Mouse (Mus musculus) liver, embryonic 12.5 days (tissue): ENCODE measurements around the gene Lct. TPM values are rescaled to one million over a fixed set of nuclear protein-coding genes. Genes with fewer than 3 reads are reported as not detected.

Experiments used
- ATAC-seq: fragments of 200-750 bp; cut with Nextera tagmentation; 2 replicates; pipeline ENCODE4 v1.8.0; 2017; ENCODE audit warnings: moderate number of reproducible peaks, mild to moderate bottlenecking, moderate library complexity
- H3K27ac ChIP-seq: fragments of 300-500 bp; sonication (generic); 2 replicates; pipeline ENCODE4 v1.5.1; 2016; ENCODE audit warnings: mild to moderate bottlenecking
- H3K27me3 ChIP-seq: fragments of 300-500 bp; sonication (generic); replicated peaks from 2 replicates; pipeline ENCODE4 v1.6.1; 2016; ENCODE audit warnings: mild to moderate bottlenecking, moderate library complexity
- H3K36me3 ChIP-seq: fragments of 300-500 bp; sonication (generic); 2 replicates; pipeline ENCODE4 v1.6.1; 2016; ENCODE audit warnings: mild to moderate bottlenecking, moderate library complexity
- H3K4me1 ChIP-seq: fragments of 300-500 bp; sonication (generic); 2 replicates; pipeline ENCODE4 v1.6.1; 2016
- H3K4me2 ChIP-seq: fragments of 300-500 bp; sonication (generic); 2 replicates; pipeline ENCODE4 v1.6.1; 2016; ENCODE audit warnings: mild to moderate bottlenecking, moderate library complexity
- H3K4me3 ChIP-seq: fragments of 300-500 bp; sonication (generic); 2 replicates; pipeline ENCODE4 v1.5.1; 2016; ENCODE audit warnings: mild to moderate bottlenecking, moderate library complexity
- H3K9ac ChIP-seq: fragments of 300-500 bp; sonication (generic); 2 replicates; pipeline ENCODE4 v1.6.1; 2016; ENCODE audit warnings: mild to moderate bottlenecking, moderate library complexity
- H3K9me3 ChIP-seq: fragments of 300-500 bp; sonication (generic); replicated peaks from 2 replicates; pipeline ENCODE4 v1.6.1; 2016; ENCODE audit warnings: mild to moderate bottlenecking, moderate library complexity
- WGBS: fragments of 180-500 bp; shearing (Covaris S2); methylation state at CpG from one replicate; pipeline ENCODE4 v1.1.7; 2016; ENCODE audit not compliant: insufficient replicate concordance; 5-methylcytosine and 5-hydroxymethylcytosine counted together
- polyA plus RNA-seq: library from polyadenylated mRNA; unstranded; fragments of >200 nt; fragmentation: Nextera tagmentation; extraction: Ambion mirVana; gene quantifications from 2 replicates; pipeline ENCODE4 v1.2.1, GENCODE M21; 2016

The Lct gene
- 0.05 TPM in 1 of 2 replicates, not detected in the other for polyA plus RNA-seq

GRCm38 (mm10) chr1:128328218-128328617 lies at the start of gene Lct:
Gene Lct, minus strand, starts transcription at chr1:128328318.
- Histone ChIP-seq H3K4me3 (no peak within 1 kb of the TSS), H3K36me3 (peaks cover 85% of the 10 kb centered on the region), H3K9ac (no peak within 1 kb of the TSS), H3K4me2 (no peak within 1 kb of the TSS), H3K27me3 (no peaks in the 10 kb centered on the region), H3K27ac (0 out of 2 replicates have a peak within 1 kb of the TSS, but pooled peaks have one; percentile 6), H3K4me1 (peaks cover 22% of the 10 kb centered on the region), H3K9me3 (no peaks in the 10 kb centered on the region)
- 85% methylated on average over 3 of the region's 3 CpGs for WGBS
- no peak for ATAC-seq

- no peaks in the 10 kb centered on the region for H3K9me3 ChIP-seq
- H3K4me2 ChIP-seq, result no peak overlapping the region
- no peaks in the 10 kb centered on the region for H3K27me3 ChIP-seq
- no peaks in the 10 kb centered on the region for H3K4me1 ChIP-seq
- H3K4me3 ChIP-seq, result no peak overlapping the region
- peaks cover 79% of the 10 kb centered on the region for H3K36me3 ChIP-seq
- ATAC-seq, result no peak
- H3K27ac ChIP-seq, result no peak overlapping the region
- WGBS, result 85% methylated on average over 4 of the region's 4 CpGs
- H3K9ac ChIP-seq, result no peak overlapping the region
These were observed 48.7 kb upstream of the Lct start for GRCm38 (mm10) chr1:128376841-128377240.

- no peak overlapping the region for H3K4me2 ChIP-seq
- WGBS, result 84% methylated on average over 7 of the region's 7 CpGs
- ATAC-seq, result no peak
- H3K9ac ChIP-seq, result no peak overlapping the region
- no peak overlapping the region for H3K27ac ChIP-seq
- H3K36me3 ChIP-seq, result peaks cover 82% of the 10 kb centered on the region
- no peak overlapping the region for H3K4me3 ChIP-seq
- no peaks in the 10 kb centered on the region for H3K9me3 ChIP-seq
- no peaks in the 10 kb centered on the region for H3K27me3 ChIP-seq
- no peaks in the 10 kb centered on the region for H3K4me1 ChIP-seq
These were observed 44.2 kb upstream of the Lct start for GRCm38 (mm10) chr1:128372143-128372860.

GRCm38 (mm10) chr1:128368732-128369441 lies 40.8 kb upstream of the Lct start:
- no peak overlapping the region for H3K4me2 ChIP-seq
- H3K27ac ChIP-seq, result no peak overlapping the region
- peaks cover 76% of the 10 kb centered on the region for H3K36me3 ChIP-seq
- no peaks in the 10 kb centered on the region for H3K27me3 ChIP-seq
- WGBS, result 68% methylated on average over 5 of the region's 5 CpGs
- no peak overlapping the region for H3K4me3 ChIP-seq
- no peaks in the 10 kb centered on the region for H3K9me3 ChIP-seq
- no peaks in the 10 kb centered on the region for H3K4me1 ChIP-seq
- ATAC-seq, result peak; percentile 49; the same call in 1 of the 2 replicates
- H3K9ac ChIP-seq, result no peak overlapping the region

GRCm38 (mm10) chr1:128360601-128361000 lies 32.5 kb upstream of the Lct start:
- Histone ChIP-seq H3K9ac (peak overlapping the region; percentile 66), H3K4me3 (no peak overlapping the region), H3K4me1 (peaks cover 42% of the 10 kb centered on the region), H3K27ac (peak overlapping the region; percentile 81), H3K9me3 (no peaks in the 10 kb centered on the region), H3K27me3 (no peaks in the 10 kb centered on the region), H3K4me2 (peak overlapping the region; percentile 85; the same call in 1 of the 2 replicates), H3K36me3 (peaks cover 58% of the 10 kb centered on the region)
- no peak for ATAC-seq
- 62% methylated on average over 2 of the region's 2 CpGs for WGBS

- Histone ChIP-seq H3K27me3 (no peaks in the 10 kb centered on the region), H3K4me3 (peak within 1 kb of the TSS; percentile 96), H3K9ac (peak within 1 kb of the TSS; percentile 94), H3K27ac (peak within 1 kb of the TSS; percentile 91), H3K9me3 (no peaks in the 10 kb centered on the region), H3K4me1 (peaks cover 50% of the 10 kb centered on the region), H3K4me2 (peak within 1 kb of the TSS; percentile 85), H3K36me3 (peaks cover 62% of the 10 kb centered on the region)
- 3% methylated on average over 38 of the region's 38 CpGs for WGBS
- peak; percentile 96 for ATAC-seq
These were observed 31.6 kb upstream of the Lct start, which contains the start of gene Mcm6 for GRCm38 (mm10) chr1:128359554-128360376. Gene Mcm6, minus strand, starts transcription at chr1:128359664.

- peak overlapping the region; percentile 96 for H3K4me3 ChIP-seq
- peak overlapping the region; percentile 85 for H3K4me2 ChIP-seq
- no peaks in the 10 kb centered on the region for H3K9me3 ChIP-seq
- under 1% methylated on average over 35 of the region's 35 CpGs for WGBS
- peak; percentile 71 for ATAC-seq
- H3K9ac ChIP-seq, result peak overlapping the region; percentile 94
- peaks cover 65% of the 10 kb centered on the region for H3K36me3 ChIP-seq
- H3K4me1 ChIP-seq, result peaks cover 53% of the 10 kb centered on the region
- peak overlapping the region; percentile 91 for H3K27ac ChIP-seq
- no peaks in the 10 kb centered on the region for H3K27me3 ChIP-seq
These were observed 30.9 kb upstream of the Lct start for GRCm38 (mm10) chr1:128358916-128359553.

GRCm38 (mm10) chr1:128358276-128358675 lies 30.2 kb upstream of the Lct start:
- peaks cover 61% of the 10 kb centered on the region for H3K4me1 ChIP-seq
- peak overlapping the region; percentile 96 for H3K4me3 ChIP-seq
- H3K9me3 ChIP-seq, result no peaks in the 10 kb centered on the region
- peak overlapping the region; percentile 85 for H3K4me2 ChIP-seq
- WGBS, result 50% methylated on average over 6 of the region's 6 CpGs
- H3K9ac ChIP-seq, result peak overlapping the region; percentile 94
- no peak for ATAC-seq
- peaks cover 68% of the 10 kb centered on the region for H3K36me3 ChIP-seq
- peak overlapping the region; percentile 91 for H3K27ac ChIP-seq
- H3K27me3 ChIP-seq, result no peaks in the 10 kb centered on the region

- H3K4me1 ChIP-seq, result peaks cover 61% of the 10 kb centered on the region
- no peak for ATAC-seq
- 31% methylated on average over 3 of the region's 3 CpGs for WGBS
- H3K27ac ChIP-seq, result peak overlapping the region; percentile 91
- peak overlapping the region; percentile 85 for H3K4me2 ChIP-seq
- no peaks in the 10 kb centered on the region for H3K9me3 ChIP-seq
- H3K4me3 ChIP-seq, result peak overlapping the region; percentile 96
- H3K27me3 ChIP-seq, result no peaks in the 10 kb centered on the region
- peaks cover 68% of the 10 kb centered on the region for H3K36me3 ChIP-seq
- H3K9ac ChIP-seq, result peak overlapping the region; percentile 94
These were observed 29.3 kb upstream of the Lct start for GRCm38 (mm10) chr1:128357452-128357851.

GRCm38 (mm10) chr1:128353092-128353491 lies 25.0 kb upstream of the Lct start:
- H3K9me3 ChIP-seq, result no peaks in the 10 kb centered on the region
- peaks cover 42% of the 10 kb centered on the region for H3K4me1 ChIP-seq
- H3K36me3 ChIP-seq, result peaks cover 100% of the 10 kb centered on the region
- H3K4me3 ChIP-seq, result no peak overlapping the region
- no peak overlapping the region for H3K27ac ChIP-seq
- ATAC-seq, result no peak
- H3K4me2 ChIP-seq, result no peak overlapping the region
- no peak overlapping the region for H3K9ac ChIP-seq
- 31% methylated on average over 3 of the region's 3 CpGs for WGBS
- no peaks in the 10 kb centered on the region for H3K27me3 ChIP-seq

- WGBS, result 87% methylated on average over 10 of the region's 10 CpGs
- ATAC-seq, result no peak
- Histone ChIP-seq H3K27ac (no peak overlapping the region), H3K9ac (no peak overlapping the region), H3K27me3 (no peaks in the 10 kb centered on the region), H3K4me2 (no peak overlapping the region), H3K36me3 (peaks cover 97% of the 10 kb centered on the region), H3K9me3 (no peaks in the 10 kb centered on the region), H3K4me1 (no peaks in the 10 kb centered on the region), H3K4me3 (no peak overlapping the region)
These were observed 16.1 kb upstream of the Lct start for GRCm38 (mm10) chr1:128344232-128344631.
